Mouse (Mus musculus): Measurements from ENCODE around the gene Bicc1. TPM values are rescaled to one million over a fixed set of nuclear protein-coding genes. Genes with fewer than 3 reads are reported as not detected.

Gene Bicc1
- polyA plus RNA-seq, 1 experiment from 2014 or later = 19.1 TPM

- H3K4me2 ChIP-seq (ENCODE audit: low read depth, low read length) = no peak overlapping the region
- H3K9ac ChIP-seq (ENCODE audit: low read length) = no peak overlapping the region
- 0 out of 2 replicates have a peak, but pooled peaks cover 2% of the 10 kb centered on the region for H3K9me3 ChIP-seq (ENCODE audit: control insufficient read depth, low read length)
- peaks cover 31% of the 10 kb centered on the region for H3K4me1 ChIP-seq (replicated peaks; ENCODE audit: control insufficient read depth, insufficient read depth, low read length)
- no peak overlapping the region for H3K27ac ChIP-seq (ENCODE audit: low read length)
- 95% methylated on average over 2 of the region's 2 CpGs for WGBS
- H3K27me3 ChIP-seq (ENCODE audit: control insufficient read depth, insufficient read depth, low read depth, low read length) = no peaks in the 10 kb centered on the region
- ATAC-seq (ENCODE audit: low read depth) = no peak
- H3K36me3 ChIP-seq (ENCODE audit: control insufficient read depth, insufficient read depth, low read length) = no peaks in the 10 kb centered on the region
- no peak overlapping the region for H3K4me3 ChIP-seq (ENCODE audit: low read length)
Measured at GRCm38 (mm10) chr10:71150486-71150885, 9.0 kb downstream of the Bicc1 start.

GRCm38 (mm10) chr10:71148951-71149603 lies 10.4 kb downstream of the Bicc1 start:
- WGBS = 32% methylated on average over 5 of the region's 5 CpGs
- H3K4me2 ChIP-seq (ENCODE audit: low read depth, low read length) = no peak overlapping the region
- peak; percentile 68 for ATAC-seq (ENCODE audit: low read depth)
- H3K36me3 ChIP-seq (ENCODE audit: control insufficient read depth, insufficient read depth, low read length) = no peaks in the 10 kb centered on the region
- no peak overlapping the region for H3K9ac ChIP-seq (ENCODE audit: low read length)
- no peak overlapping the region for H3K4me3 ChIP-seq (ENCODE audit: low read length)
- H3K27me3 ChIP-seq (ENCODE audit: control insufficient read depth, insufficient read depth, low read depth, low read length) = no peaks in the 10 kb centered on the region
- 0 out of 2 replicates have a peak, but pooled peaks cover 2% of the 10 kb centered on the region for H3K9me3 ChIP-seq (ENCODE audit: control insufficient read depth, low read length)
- H3K27ac ChIP-seq (ENCODE audit: low read length) = peak overlapping the region; percentile 62
- peaks cover 32% of the 10 kb centered on the region for H3K4me1 ChIP-seq (replicated peaks; ENCODE audit: control insufficient read depth, insufficient read depth, low read length)

GRCm38 (mm10) chr10:71148226-71148625 lies 11.3 kb downstream of the Bicc1 start:
- no peak overlapping the region for H3K4me3 ChIP-seq (ENCODE audit: low read length)
- no peak overlapping the region for H3K9ac ChIP-seq (ENCODE audit: low read length)
- peaks cover 32% of the 10 kb centered on the region for H3K4me1 ChIP-seq (replicated peaks; ENCODE audit: control insufficient read depth, insufficient read depth, low read length)
- H3K27ac ChIP-seq (ENCODE audit: low read length) = peak overlapping the region; percentile 62
- ATAC-seq (ENCODE audit: low read depth) = no peak
- WGBS = 63% methylated on average over 9 of the region's 9 CpGs
- H3K36me3 ChIP-seq (ENCODE audit: control insufficient read depth, insufficient read depth, low read length) = no peaks in the 10 kb centered on the region
- H3K9me3 ChIP-seq (ENCODE audit: control insufficient read depth, low read length) = no peaks in the 10 kb centered on the region
- H3K4me2 ChIP-seq (ENCODE audit: low read depth, low read length) = no peak overlapping the region
- no peaks in the 10 kb centered on the region for H3K27me3 ChIP-seq (ENCODE audit: control insufficient read depth, insufficient read depth, low read depth, low read length)

GRCm38 (mm10) chr10:71146681-71147615 lies 12.6 kb downstream of the Bicc1 start:
- no peaks in the 10 kb centered on the region for H3K9me3 ChIP-seq (ENCODE audit: control insufficient read depth, low read length)
- no peaks in the 10 kb centered on the region for H3K27me3 ChIP-seq (ENCODE audit: control insufficient read depth, insufficient read depth, low read depth, low read length)
- H3K27ac ChIP-seq (ENCODE audit: low read length) = peak overlapping the region; percentile 77
- H3K4me1 ChIP-seq (replicated peaks; ENCODE audit: control insufficient read depth, insufficient read depth, low read length) = peaks cover 32% of the 10 kb centered on the region
- H3K9ac ChIP-seq (ENCODE audit: low read length) = no peak overlapping the region
- peak overlapping the region; percentile 36 for H3K4me2 ChIP-seq (ENCODE audit: low read depth, low read length)
- no peak overlapping the region for H3K4me3 ChIP-seq (ENCODE audit: low read length)
- H3K36me3 ChIP-seq (ENCODE audit: control insufficient read depth, insufficient read depth, low read length) = no peaks in the 10 kb centered on the region
- WGBS = 54% methylated on average over 15 of the region's 15 CpGs
- peak; percentile 72 for ATAC-seq (ENCODE audit: low read depth)

GRCm38 (mm10) chr10:71145801-71146200 lies 13.7 kb downstream of the Bicc1 start:
- Histone ChIP-seq H3K9ac (ENCODE audit: low read length) (no peak overlapping the region), H3K27ac (ENCODE audit: low read length) (peak overlapping the region; percentile 32), H3K36me3 (ENCODE audit: control insufficient read depth, insufficient read depth, low read length) (no peaks in the 10 kb centered on the region), H3K27me3 (ENCODE audit: control insufficient read depth, insufficient read depth, low read depth, low read length) (no peaks in the 10 kb centered on the region), H3K4me1 (replicated peaks; ENCODE audit: control insufficient read depth, insufficient read depth, low read length) (peaks cover 32% of the 10 kb centered on the region), H3K4me2 (ENCODE audit: low read depth, low read length) (peak overlapping the region; percentile 36; the same call in 1 of the 2 replicates), H3K4me3 (ENCODE audit: low read length) (0 out of 2 replicates have a peak overlapping the region, but pooled peaks have one; percentile 2), H3K9me3 (ENCODE audit: control insufficient read depth, low read length) (no peaks in the 10 kb centered on the region)
- 45% methylated on average over 11 of the region's 11 CpGs for WGBS
- peak; percentile 20; the same call in 1 of the 2 replicates for ATAC-seq (ENCODE audit: low read depth)

GRCm38 (mm10) chr10:71144191-71144590 lies 15.3 kb downstream of the Bicc1 start:
- ATAC-seq (ENCODE audit: low read depth) = no peak
- no peak overlapping the region for H3K9ac ChIP-seq (ENCODE audit: low read length)
- H3K27me3 ChIP-seq (ENCODE audit: control insufficient read depth, insufficient read depth, low read depth, low read length) = no peaks in the 10 kb centered on the region
- 53% methylated on average over 4 of the region's 4 CpGs for WGBS
- H3K9me3 ChIP-seq (ENCODE audit: control insufficient read depth, low read length) = no peaks in the 10 kb centered on the region
- no peak overlapping the region for H3K27ac ChIP-seq (ENCODE audit: low read length)
- peaks cover 32% of the 10 kb centered on the region for H3K4me1 ChIP-seq (replicated peaks; ENCODE audit: control insufficient read depth, insufficient read depth, low read length)
- no peak overlapping the region for H3K4me2 ChIP-seq (ENCODE audit: low read depth, low read length)
- no peaks in the 10 kb centered on the region for H3K36me3 ChIP-seq (ENCODE audit: control insufficient read depth, insufficient read depth, low read length)
- H3K4me3 ChIP-seq (ENCODE audit: low read length) = no peak overlapping the region

GRCm38 (mm10) chr10:71142568-71142967 lies 16.9 kb downstream of the Bicc1 start:
- WGBS = 91% methylated on average over 2 of the region's 2 CpGs
- peaks cover 20% of the 10 kb centered on the region for H3K4me1 ChIP-seq (replicated peaks; ENCODE audit: control insufficient read depth, insufficient read depth, low read length)
- H3K27me3 ChIP-seq (ENCODE audit: control insufficient read depth, insufficient read depth, low read depth, low read length) = no peaks in the 10 kb centered on the region
- ATAC-seq (ENCODE audit: low read depth) = no peak
- H3K27ac ChIP-seq (ENCODE audit: low read length) = no peak overlapping the region
- H3K36me3 ChIP-seq (ENCODE audit: control insufficient read depth, insufficient read depth, low read length) = no peaks in the 10 kb centered on the region
- no peak overlapping the region for H3K9ac ChIP-seq (ENCODE audit: low read length)
- no peak overlapping the region for H3K4me3 ChIP-seq (ENCODE audit: low read length)
- H3K9me3 ChIP-seq (ENCODE audit: control insufficient read depth, low read length) = no peaks in the 10 kb centered on the region
- H3K4me2 ChIP-seq (ENCODE audit: low read depth, low read length) = no peak overlapping the region

GRCm38 (mm10) chr10:71140281-71140845 lies 19.1 kb downstream of the Bicc1 start:
- H3K27ac ChIP-seq (ENCODE audit: low read length) = no peak overlapping the region
- 79% methylated on average over 6 of the region's 6 CpGs for WGBS
- no peak overlapping the region for H3K9ac ChIP-seq (ENCODE audit: low read length)
- no peak for ATAC-seq (ENCODE audit: low read depth)
- H3K4me3 ChIP-seq (ENCODE audit: low read length) = no peak overlapping the region
- no peaks in the 10 kb centered on the region for H3K9me3 ChIP-seq (ENCODE audit: control insufficient read depth, low read length)
- no peak overlapping the region for H3K4me2 ChIP-seq (ENCODE audit: low read depth, low read length)
- peaks cover 7% of the 10 kb centered on the region; the same call in 1 of the 2 replicates for H3K4me1 ChIP-seq (replicated peaks; ENCODE audit: control insufficient read depth, insufficient read depth, low read length)
- no peaks in the 10 kb centered on the region for H3K27me3 ChIP-seq (ENCODE audit: control insufficient read depth, insufficient read depth, low read depth, low read length)
- no peaks in the 10 kb centered on the region for H3K36me3 ChIP-seq (ENCODE audit: control insufficient read depth, insufficient read depth, low read length)

GRCm38 (mm10) chr10:71138852-71139197 lies 20.7 kb downstream of the Bicc1 start:
- H3K9ac ChIP-seq (ENCODE audit: low read length) = no peak overlapping the region
- no peak overlapping the region for H3K27ac ChIP-seq (ENCODE audit: low read length)
- H3K27me3 ChIP-seq (ENCODE audit: control insufficient read depth, insufficient read depth, low read depth, low read length) = no peaks in the 10 kb centered on the region
- peaks cover 7% of the 10 kb centered on the region; the same call in 1 of the 2 replicates for H3K4me1 ChIP-seq (replicated peaks; ENCODE audit: control insufficient read depth, insufficient read depth, low read length)
- 73% methylated on average over 2 of the region's 2 CpGs for WGBS
- H3K36me3 ChIP-seq (ENCODE audit: control insufficient read depth, insufficient read depth, low read length) = no peaks in the 10 kb centered on the region
- ATAC-seq (ENCODE audit: low read depth) = no peak
- H3K4me3 ChIP-seq (ENCODE audit: low read length) = no peak overlapping the region
- no peak overlapping the region for H3K4me2 ChIP-seq (ENCODE audit: low read depth, low read length)
- H3K9me3 ChIP-seq (ENCODE audit: control insufficient read depth, low read length) = no peaks in the 10 kb centered on the region

Data from lung, embryonic 16.5 days (tissue).